Mouse (Mus musculus) brain, embryonic 14.5 days (tissue): Measurements from ENCODE around the gene Crtc1. TPM values are rescaled to one million over a fixed set of nuclear protein-coding genes. Genes with fewer than 3 reads are reported as not detected.

ENCODE experiments used
- DNase-seq: peaks from one replicate; pipeline ENCODE4 v3.0.0-alpha.2; 2011; ENCODE audit warnings: low read depth
- CTCF ChIP-seq: fragments of 200-500 bp; IDR thresholded peaks from 2 replicates; pipeline ENCODE4 v1.5.1; 2012; ENCODE audit warnings: inconsistent platforms, mild to moderate bottlenecking, moderate library complexity, borderline replicate concordance; ENCODE audit not compliant: insufficient read depth, insufficient read length; ENCODE audit errors: extremely low read depth
- POLR2A ChIP-seq: fragments of 200-500 bp; IDR thresholded peaks from 2 replicates; pipeline ENCODE4 v1.6.1; 2012; ENCODE audit warnings: mild to moderate bottlenecking, inconsistent platforms, borderline replicate concordance; ENCODE audit not compliant: poor library complexity, insufficient read depth, insufficient read length, severe bottlenecking; ENCODE audit errors: extremely low read depth
- polyA plus RNA-seq: library from polyadenylated mRNA; depleted of rRNA; stranded (reverse); fragments of >200 nt; gene quantifications from 2 replicates; pipeline ENCODE4 v1.2.3, GENCODE M21; 2012

The Crtc1 gene
- polyA plus RNA-seq, 1 experiment, result 77.0 TPM

DNA sequence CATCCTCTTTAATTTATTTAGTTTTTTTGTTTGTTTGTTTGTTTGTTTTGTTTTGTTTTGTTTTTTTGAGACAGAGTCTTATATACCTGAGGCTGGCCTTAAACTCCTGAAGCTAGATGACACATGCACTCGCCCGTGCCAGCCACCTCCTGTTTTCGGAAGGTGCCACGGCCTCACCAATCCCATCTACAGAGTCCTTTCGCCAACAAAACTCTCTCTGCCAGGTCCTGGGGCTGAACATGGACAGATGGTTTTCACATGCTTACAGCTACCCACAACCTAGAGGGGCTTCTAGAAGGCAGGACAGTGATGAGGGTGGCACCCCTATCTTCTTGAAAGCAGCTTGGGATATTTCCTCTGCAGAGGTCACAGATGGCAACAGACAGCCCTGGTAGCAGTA lies 4.2 kb downstream of the Crtc1 start:
- TF ChIP-seq CTCF, result no peak
- no peak for DNase-seq

- TF ChIP-seq CTCF, result no peak
- DNase-seq, result no peak
Measured at GRCm38 (mm10) chr8:70432991-70433536, 6.3 kb downstream of the Crtc1 start.

DNA sequence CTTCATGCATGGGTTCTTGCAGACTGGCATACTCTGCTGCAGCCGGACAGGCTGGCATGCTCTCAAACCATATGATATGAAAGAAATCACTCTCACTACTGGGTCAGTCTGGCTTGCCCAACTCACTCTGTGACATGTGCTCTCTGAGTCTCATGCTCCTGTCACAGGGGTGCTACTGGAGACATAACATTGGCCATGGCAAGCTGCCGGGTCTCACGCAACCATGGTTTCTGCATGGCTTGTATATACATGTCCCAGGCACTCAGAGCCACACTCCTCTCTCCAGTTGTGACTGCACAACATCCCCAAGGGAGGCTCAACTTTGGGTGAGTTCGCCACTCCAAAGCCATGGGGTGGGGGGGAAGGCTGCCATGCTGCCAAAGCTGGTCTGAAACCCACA lies 8.2 kb downstream of the Crtc1 start:
- no peak for DNase-seq
- TF ChIP-seq POLR2A (no peak), CTCF (no peak)

GRCm38 (mm10) chr8:70426300-70426907 lies 13.0 kb downstream of the Crtc1 start:
- TF ChIP-seq POLR2A, result no peak
- TF ChIP-seq CTCF, result no peak
- DNase-seq, result no peak

GRCm38 (mm10) chr8:70422722-70423121 lies 16.7 kb downstream of the Crtc1 start:
- TF ChIP-seq CTCF (no peak), POLR2A (no peak)
- no peak for DNase-seq

GRCm38 (mm10) chr8:70421349-70422104 lies 17.9 kb downstream of the Crtc1 start:
- TF ChIP-seq POLR2A (no peak), CTCF (no peak)
- no peak for DNase-seq

DNA sequence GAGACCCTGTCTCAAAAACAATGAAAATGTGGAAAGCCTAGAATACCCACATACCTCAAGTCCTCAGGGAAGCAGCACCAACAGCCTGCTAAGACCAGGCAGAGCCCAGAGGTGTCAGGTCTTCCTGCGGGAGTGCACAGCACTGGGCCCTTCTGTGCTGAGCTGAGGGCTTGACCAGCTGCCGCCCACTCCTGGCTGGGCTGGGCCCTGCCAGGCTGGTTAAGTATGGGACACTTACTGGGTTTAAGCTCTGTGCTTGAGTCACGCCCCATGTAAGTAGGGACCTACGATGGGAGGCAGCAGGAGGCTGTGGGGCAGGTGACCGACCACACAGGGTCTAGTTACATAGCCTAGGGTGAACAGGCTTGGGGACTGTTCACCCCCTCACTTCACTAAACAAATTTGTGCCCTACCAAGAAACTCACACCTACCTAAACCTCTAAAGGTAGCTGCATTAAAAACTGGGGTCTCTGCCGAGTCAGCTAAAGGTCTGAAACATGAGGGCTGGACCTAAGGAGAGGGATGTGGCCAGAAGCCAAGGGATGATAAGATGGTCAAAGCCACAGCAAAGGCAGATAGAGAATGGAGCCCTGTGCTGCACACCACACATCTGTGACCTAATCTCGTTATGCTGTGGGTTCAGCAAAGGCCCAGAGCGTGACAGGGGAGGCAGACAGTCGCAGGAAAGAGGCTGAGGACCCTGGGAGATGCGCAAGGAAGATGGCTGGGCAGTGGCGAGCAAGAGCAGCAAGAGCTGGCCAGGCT lies 19.3 kb downstream of the Crtc1 start:
- no peak for TF ChIP-seq CTCF
- no peak for TF ChIP-seq POLR2A
- no peak for DNase-seq

DNA sequence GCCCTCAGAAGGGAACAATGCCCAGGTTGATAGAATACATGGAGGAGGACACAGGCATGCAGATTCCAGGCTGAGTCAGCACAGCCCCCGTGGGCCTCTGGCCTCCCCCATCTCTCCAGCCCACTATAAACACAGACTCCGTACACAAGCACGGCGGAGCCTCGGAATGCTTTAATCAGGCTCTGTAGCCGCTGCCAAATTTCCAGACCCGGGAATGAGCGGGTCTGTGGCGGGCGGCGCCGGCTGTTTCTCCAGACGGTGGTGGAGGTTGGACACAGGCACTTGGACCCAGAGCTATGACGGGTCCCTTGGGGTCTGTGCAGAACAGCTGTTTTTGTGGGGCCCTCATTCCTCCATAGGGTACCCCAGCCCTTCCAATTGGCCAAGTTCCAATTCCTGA lies 20.4 kb downstream of the Crtc1 start:
- peak; percentile 65 for DNase-seq

DNA sequence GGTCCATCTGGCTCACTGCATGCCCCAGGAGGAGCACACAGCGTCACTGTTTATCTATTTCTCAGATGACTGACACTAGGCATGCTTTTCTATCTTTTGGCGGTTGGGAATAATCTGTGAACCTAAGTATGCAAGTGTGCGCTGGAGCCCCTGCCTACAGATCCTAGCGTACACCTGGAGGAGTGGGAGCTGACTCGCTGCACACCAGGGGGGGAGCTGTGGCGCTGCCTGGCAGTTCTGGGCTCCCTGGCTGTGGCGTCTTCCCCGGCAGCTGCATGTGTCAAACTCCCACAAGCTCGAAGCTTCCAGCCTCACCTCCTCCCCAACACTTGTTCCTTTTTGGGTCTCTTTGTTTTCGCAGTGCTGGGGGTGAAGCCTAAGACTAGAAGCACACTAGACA lies 21.5 kb downstream of the Crtc1 start:
- no peak for TF ChIP-seq POLR2A
- no peak for TF ChIP-seq CTCF
- peak; percentile 24 for DNase-seq

More for the DNA sequence above, 20.4 kb downstream of the Crtc1 start:
- TF ChIP-seq CTCF (no peak), POLR2A (no peak)

GRCm38 (mm10) chr8:70416941-70417340 lies 22.4 kb downstream of the Crtc1 start:
- TF ChIP-seq POLR2A (no peak), CTCF (no peak)
- no peak for DNase-seq
